Mouse (Mus musculus) brown adipose tissue, adult 24 weeks (tissue): ENCODE measurements around the gene Dnaaf5. TPM values are rescaled to one million over a fixed set of nuclear protein-coding genes. Genes with fewer than 3 reads are reported as not detected.

ENCODE experiments used
- H3K27ac ChIP-seq: fragments of 200-500 bp; replicated peaks from 2 replicates; pipeline ENCODE4 v1.5.1; 2012; ENCODE audit warnings: low read depth, mild to moderate bottlenecking, low read length
- H3K4me1 ChIP-seq: fragments of 200-500 bp; 2 replicates; pipeline ENCODE4 v1.6.1; 2012; ENCODE audit warnings: low read length, mixed read lengths; ENCODE audit not compliant: control insufficient read depth, insufficient read depth, insufficient read length
- H3K4me3 ChIP-seq: fragments of 200-500 bp; 2 replicates; pipeline ENCODE4 v1.5.1; 2012; ENCODE audit warnings: low read depth, mild to moderate bottlenecking, low read length, moderate library complexity; ENCODE audit not compliant: insufficient read depth
- polyA plus RNA-seq: library from polyadenylated mRNA; stranded (reverse); fragments of >200 nt; gene quantifications from 2 replicates; pipeline ENCODE4 v1.2.4, GENCODE M21; 2012; ENCODE audit not compliant: missing spikeins, insufficient read depth, insufficient read length

The Dnaaf5 gene
- polyA plus RNA-seq, 1 experiment: 8.2 TPM

DNA sequence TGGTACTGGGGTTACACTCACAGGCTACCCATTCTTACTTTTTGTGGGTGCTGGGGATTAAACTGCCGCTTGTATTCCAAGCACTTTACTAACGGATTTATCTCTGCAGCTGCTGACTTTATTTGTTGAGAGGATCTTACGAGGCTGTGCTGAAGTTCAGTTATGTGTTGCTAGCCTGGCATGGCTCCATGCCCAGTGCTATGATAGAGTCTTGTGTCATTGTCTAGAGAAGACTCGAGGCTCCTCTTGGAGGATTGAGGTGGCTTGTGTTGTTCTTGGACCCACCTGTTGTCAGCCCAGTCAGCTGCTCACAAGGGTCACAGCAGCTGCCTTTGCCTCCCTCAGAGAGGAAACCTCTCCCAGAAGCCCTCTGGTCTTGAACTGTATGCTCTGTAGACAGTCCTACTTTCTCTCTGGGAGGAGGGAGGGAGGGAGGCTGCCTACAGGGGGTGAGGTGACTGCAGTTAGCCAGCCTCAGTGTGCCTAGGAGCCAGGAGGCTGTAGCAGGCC, 70.0 kb downstream of the Dnaaf5 start:
- Histone ChIP-seq H3K4me1 (peaks cover 9% of the 10 kb centered on the region; the same call in 1 of the 2 replicates), H3K27ac (peak overlapping the region; percentile 93), H3K4me3 (no peak overlapping the region)

DNA sequence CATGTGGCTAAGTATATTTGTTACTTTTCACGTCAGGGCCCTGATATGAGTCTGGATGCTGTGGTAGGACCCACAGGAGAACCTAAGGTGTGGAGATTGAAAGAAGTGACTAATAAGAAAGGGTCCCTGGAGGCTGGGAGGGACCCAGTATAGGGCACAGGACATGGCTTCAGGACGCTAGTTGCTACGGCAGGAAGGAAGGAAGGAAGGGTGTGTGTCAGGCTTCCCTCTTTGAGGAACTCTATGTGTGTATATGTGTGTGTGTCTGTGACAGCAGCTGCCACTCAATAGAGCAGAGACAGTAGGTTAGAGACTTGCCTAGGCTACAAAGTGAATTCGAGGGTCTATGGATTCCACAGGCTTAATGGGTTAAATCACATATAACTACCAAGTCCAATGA, 70.6 kb downstream of the Dnaaf5 start:
- Histone ChIP-seq H3K4me1 (peaks cover 9% of the 10 kb centered on the region; the same call in 1 of the 2 replicates), H3K27ac (peak overlapping the region; percentile 93), H3K4me3 (no peak overlapping the region)

DNA sequence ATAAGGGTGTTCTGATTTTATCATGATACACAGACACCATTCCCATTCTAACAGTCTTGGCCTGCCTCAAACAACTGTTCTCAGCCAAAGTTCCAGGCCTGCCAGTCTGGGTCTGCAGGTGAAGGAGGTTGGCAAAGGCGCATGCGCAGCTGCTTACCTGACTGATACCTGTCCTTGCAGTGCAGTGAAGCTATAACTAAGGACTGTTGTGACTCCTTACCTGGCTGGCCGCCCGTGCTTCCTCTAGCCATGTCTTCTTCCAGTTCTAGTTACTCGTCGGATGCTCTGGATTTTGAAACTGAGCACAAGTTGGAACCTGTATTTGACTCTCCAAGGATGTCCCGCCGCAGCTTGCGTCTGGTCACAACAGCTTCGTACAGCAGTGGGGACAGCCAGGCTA, 73.3 kb downstream of the Dnaaf5 start:
- Histone ChIP-seq H3K4me1 (peaks cover 9% of the 10 kb centered on the region; the same call in 1 of the 2 replicates), H3K4me3 (no peak overlapping the region), H3K27ac (no peak overlapping the region)

DNA sequence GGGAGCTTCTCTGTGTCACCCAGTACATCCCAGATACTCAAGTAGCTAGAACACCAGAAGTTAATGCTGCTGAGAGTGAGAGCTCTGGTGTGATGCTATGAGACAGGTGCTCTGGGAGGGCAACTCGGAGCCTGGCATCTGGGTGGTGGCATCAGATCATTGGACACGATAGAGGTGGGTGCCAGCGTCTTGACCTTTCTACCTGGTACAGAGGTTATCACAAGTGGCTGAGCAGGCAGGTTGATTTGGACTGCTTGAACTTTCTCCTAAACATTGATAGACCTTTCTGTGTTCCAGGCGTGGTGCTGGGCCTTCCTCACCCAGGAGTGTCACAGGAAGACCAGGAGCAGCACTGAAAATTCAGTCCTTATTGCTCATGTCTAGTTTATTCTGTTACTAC, 77.2 kb downstream of the Dnaaf5 start:
- no peak overlapping the region for H3K27ac ChIP-seq
- no peak overlapping the region for H3K4me3 ChIP-seq
- H3K4me1 ChIP-seq: no peaks in the 10 kb centered on the region

DNA sequence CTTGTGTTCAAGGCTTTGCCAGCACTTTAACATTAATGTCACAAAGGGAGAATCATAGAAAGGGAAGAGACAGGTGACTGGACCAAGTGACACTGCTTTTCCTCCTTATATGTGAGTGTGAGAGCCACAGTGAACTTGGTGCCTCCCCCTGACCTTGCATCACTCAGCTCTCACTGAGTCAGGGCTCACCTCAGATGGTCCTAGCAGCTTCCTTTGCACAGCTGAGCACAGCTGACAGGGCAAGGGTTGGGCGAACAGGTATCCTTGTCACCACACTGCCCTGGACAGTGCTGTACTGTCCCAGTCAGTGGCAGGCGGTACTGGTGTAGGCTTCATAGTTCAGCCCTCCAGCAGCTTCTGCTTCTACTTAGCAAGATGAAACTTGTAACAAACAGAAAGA, 77.6 kb downstream of the Dnaaf5 start:
- no peaks in the 10 kb centered on the region for H3K4me1 ChIP-seq
- H3K4me3 ChIP-seq: no peak overlapping the region
- H3K27ac ChIP-seq: no peak overlapping the region

DNA sequence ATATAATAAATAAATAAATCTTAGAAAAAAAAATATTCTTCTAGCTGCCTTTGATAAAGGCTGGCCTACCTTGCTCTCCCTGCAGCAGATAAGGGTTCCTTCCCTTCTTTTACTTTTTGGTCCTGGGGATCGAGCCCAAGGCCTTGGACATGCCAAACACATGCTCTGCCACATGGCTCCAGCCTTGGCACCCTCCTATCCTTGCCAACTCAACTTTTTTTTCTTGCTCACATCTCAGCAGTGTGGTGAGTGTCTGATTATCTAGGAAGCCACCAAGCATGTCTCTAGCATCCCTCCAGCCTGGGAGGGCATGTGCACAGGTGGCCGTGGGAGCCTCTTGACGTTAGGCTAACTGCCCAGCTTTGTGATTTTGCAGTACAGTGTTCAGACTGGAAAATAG, 78.3 kb downstream of the Dnaaf5 start:
- no peaks in the 10 kb centered on the region for H3K4me1 ChIP-seq
- H3K4me3 ChIP-seq: no peak overlapping the region
- H3K27ac ChIP-seq: no peak overlapping the region

DNA sequence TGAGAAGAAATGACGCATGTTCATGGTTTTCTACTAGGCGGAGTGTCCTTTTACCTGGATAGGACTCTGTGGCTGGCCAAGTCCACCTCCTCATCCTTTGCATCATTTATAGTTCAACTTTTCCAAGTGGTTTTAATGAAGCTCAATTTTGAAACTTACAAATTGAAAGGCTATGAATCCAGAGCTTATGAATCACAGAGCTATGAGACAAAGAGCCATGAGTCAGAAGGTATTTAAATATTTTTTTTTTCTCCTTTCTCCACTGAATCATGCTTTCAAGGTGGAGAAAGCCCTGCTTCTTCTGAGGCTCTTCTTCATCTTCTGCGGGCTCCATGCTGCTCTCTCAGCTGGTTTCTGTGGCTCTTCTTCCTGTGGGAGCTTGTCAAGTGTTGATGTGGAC, 79.7 kb downstream of the Dnaaf5 start:
- H3K4me3 ChIP-seq: no peak overlapping the region
- H3K27ac ChIP-seq: no peak overlapping the region
- H3K4me1 ChIP-seq: no peaks in the 10 kb centered on the region

DNA sequence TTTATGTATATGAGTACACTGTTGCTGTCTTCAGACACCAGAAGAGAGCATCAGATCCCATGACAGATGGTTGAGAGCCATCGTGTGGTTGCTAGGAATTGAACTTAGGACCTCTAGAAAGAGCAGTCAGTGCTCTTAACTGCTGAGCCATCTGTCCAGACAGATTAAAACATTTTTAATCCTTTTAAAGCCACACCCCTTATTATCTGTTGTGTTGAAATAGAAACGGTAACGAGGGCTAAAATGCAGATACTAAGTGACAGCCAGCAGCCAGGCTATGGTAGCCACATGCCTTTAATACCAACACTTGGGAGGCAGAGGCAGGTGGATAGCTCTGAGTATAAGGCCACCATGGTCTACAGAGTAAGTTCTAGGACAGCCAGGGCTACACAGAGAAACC, 82.1 kb downstream of the Dnaaf5 start:
- no peak overlapping the region for H3K4me3 ChIP-seq
- no peak overlapping the region for H3K27ac ChIP-seq
- no peaks in the 10 kb centered on the region for H3K4me1 ChIP-seq

DNA sequence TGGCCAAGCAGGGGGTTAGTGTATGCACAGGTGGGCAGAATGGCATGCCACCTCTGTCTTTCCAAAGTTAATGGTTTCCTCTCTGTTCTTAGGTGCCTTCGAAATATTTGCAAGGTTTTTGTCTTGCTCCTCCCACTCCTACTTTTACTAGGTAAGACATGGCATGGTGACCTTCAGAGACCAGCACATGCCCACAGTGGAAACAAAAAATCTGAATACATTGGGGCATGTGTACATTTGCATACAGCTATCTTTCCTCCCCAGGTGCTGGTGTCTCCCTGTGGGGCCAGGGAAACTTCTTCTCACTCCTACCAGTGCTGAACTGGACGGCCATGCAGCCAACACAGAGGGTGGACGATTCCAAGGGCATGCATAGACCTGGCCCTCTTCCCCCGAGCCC, 84.4 kb downstream of the Dnaaf5 start:
- Histone ChIP-seq H3K27ac (no peak overlapping the region), H3K4me3 (no peak overlapping the region), H3K4me1 (no peaks in the 10 kb centered on the region)

Other genes with a start within 250 kb of the Dnaaf5 start
- gene Pdgfa, start 152.9 kb upstream of the Dnaaf5 start, polyA plus RNA-seq: 5.5 and 6.9 TPM in 2 replicates
- gene Prkar1b, start 222 bp upstream of the Dnaaf5 start, polyA plus RNA-seq: 1.0 and 2.3 TPM in 2 replicates
- gene Sun1, start 50.4 kb downstream of the Dnaaf5 start, polyA plus RNA-seq: 19.0 and 20.1 TPM in 2 replicates
- 36.7 and 41.1 TPM in 2 replicates for gene Get4, start 102.1 kb downstream of the Dnaaf5 start, polyA plus RNA-seq
- gene Adap1, start 175.4 kb downstream of the Dnaaf5 start, polyA plus RNA-seq: 14.9 and 20.4 TPM in 2 replicates
- gene Cox19, start 201.2 kb downstream of the Dnaaf5 start, polyA plus RNA-seq: 250 and 278 TPM in 2 replicates
- not detected in 2 replicates for gene Cyp2w1, start 202.4 kb downstream of the Dnaaf5 start, polyA plus RNA-seq
- gene Gpr146, start 227.5 kb downstream of the Dnaaf5 start, polyA plus RNA-seq: 18.1 and 19.7 TPM in 2 replicates